Mouse (Mus musculus) urinary bladder, postnatal 14 days (tissue): ENCODE measurements around the gene Hacd1.
"Not testable (repeated sequence)": the region's sequence is repeated elsewhere in the genome, so short reads cannot be mapped to it uniquely, and the experiment has no call there.

Source experiments
- DNase-seq: peaks from one replicate; pipeline ENCODE4 v3.0.0; 2021; ENCODE audit warnings: low spot score

Gene Hacd1

GRCm38 (mm10) chr2:14055566-14056331 lies at the start of gene Hacd1:
Gene Hacd1, minus strand, starts transcription at chr2:14056135.
- peak; percentile 66 for DNase-seq

GRCm38 (mm10) chr2:14103924-14104323 lies 48.0 kb upstream of the Hacd1 start:
- no peak for DNase-seq

- DNase-seq, result no peak
These were observed 46.7 kb upstream of the Hacd1 start for GRCm38 (mm10) chr2:14102603-14103002.

GRCm38 (mm10) chr2:14100533-14100932 lies 44.6 kb upstream of the Hacd1 start:
- no peak for DNase-seq

GRCm38 (mm10) chr2:14078527-14078926 lies 22.6 kb upstream of the Hacd1 start:
- DNase-seq, result not testable (repeated sequence)

GRCm38 (mm10) chr2:14074221-14074901 lies 18.4 kb upstream of the Hacd1 start:
- DNase-seq, result no peak

- peak; percentile 89 for DNase-seq
These were observed 17.7 kb upstream of the Hacd1 start, which contains the start of gene Stam for GRCm38 (mm10) chr2:14073362-14074220. Gene Stam, plus strand, starts transcription at chr2:14074098.

GRCm38 (mm10) chr2:14073008-14073361 lies 17.1 kb upstream of the Hacd1 start:
- DNase-seq, result no peak

GRCm38 (mm10) chr2:14070466-14070865 lies 14.5 kb upstream of the Hacd1 start:
- no peak for DNase-seq

- no peak for DNase-seq
These were observed 13.1 kb upstream of the Hacd1 start for GRCm38 (mm10) chr2:14069027-14069426.

GRCm38 (mm10) chr2:14065704-14066650 lies 10.0 kb upstream of the Hacd1 start:
- no peak for DNase-seq

GRCm38 (mm10) chr2:14055168-14055565 lies 768 bp downstream of the Hacd1 start:
- peak; percentile 65 for DNase-seq

GRCm38 (mm10) chr2:14054716-14055115 lies 1.2 kb downstream of the Hacd1 start:
- no peak for DNase-seq

GRCm38 (mm10) chr2:14054163-14054562 lies 1.8 kb downstream of the Hacd1 start:
- no peak for DNase-seq

- DNase-seq, result no peak
These were observed 2.3 kb downstream of the Hacd1 start for GRCm38 (mm10) chr2:14053618-14054017.

- no peak for DNase-seq
These were observed 7.1 kb downstream of the Hacd1 start for GRCm38 (mm10) chr2:14048808-14049207.

- DNase-seq, result peak; percentile 60
These were observed 7.6 kb downstream of the Hacd1 start for GRCm38 (mm10) chr2:14048381-14048780.

- no peak for DNase-seq
These were observed 12.3 kb downstream of the Hacd1 start for GRCm38 (mm10) chr2:14043577-14044170.

- DNase-seq, result no peak
These were observed 12.9 kb downstream of the Hacd1 start for GRCm38 (mm10) chr2:14043011-14043410.

GRCm38 (mm10) chr2:14041249-14041648 lies 14.7 kb downstream of the Hacd1 start:
- no peak for DNase-seq

- no peak for DNase-seq
These were observed 36.7 kb downstream of the Hacd1 start for GRCm38 (mm10) chr2:14019228-14019627.
